Mouse (Mus musculus) mesoderm, embryonic 11.5 days (tissue): ENCODE measurements around the gene Cyp3a11.
"Not testable (repeated sequence)": the region's sequence is repeated elsewhere in the genome, so short reads cannot be mapped to it uniquely, and the experiment has no call there.

Experiments used
- DNase-seq: peaks from one replicate; pipeline ENCODE4 v3.0.0-alpha.2; 2012; ENCODE audit warnings: low read depth, low spot score

The Cyp3a11 gene

GRCm38 (mm10) chr5:145879688-145880087 lies at the start of gene Cyp3a11:
Gene Cyp3a11 (minus strand): TSS chr5:145879964.
- no peak for DNase-seq

GRCm38 (mm10) chr5:145912912-145913311 lies 33.1 kb upstream of the Cyp3a11 start:
- no peak for DNase-seq

GRCm38 (mm10) chr5:145911781-145912180 lies 32.0 kb upstream of the Cyp3a11 start:
- no peak for DNase-seq

GRCm38 (mm10) chr5:145906937-145907336 lies 27.2 kb upstream of the Cyp3a11 start:
- DNase-seq: not testable (repeated sequence)

GRCm38 (mm10) chr5:145904535-145904934 lies 24.8 kb upstream of the Cyp3a11 start:
- DNase-seq: no peak

GRCm38 (mm10) chr5:145903349-145903748 lies 23.6 kb upstream of the Cyp3a11 start:
- DNase-seq: no peak

- no peak for DNase-seq
Observed at GRCm38 (mm10) chr5:145900436-145900990, 20.7 kb upstream of the Cyp3a11 start.

GRCm38 (mm10) chr5:145897271-145897670 lies 17.5 kb upstream of the Cyp3a11 start:
- DNase-seq: no peak

GRCm38 (mm10) chr5:145881207-145881606 lies 1.4 kb upstream of the Cyp3a11 start:
- no peak for DNase-seq

- not testable (repeated sequence) for DNase-seq
Observed at GRCm38 (mm10) chr5:145867433-145867832, 12.3 kb downstream of the Cyp3a11 start.

GRCm38 (mm10) chr5:145805796-145806195 lies 74.0 kb downstream of the Cyp3a11 start, which contains the start of gene Cyp3a44:
Gene Cyp3a44 (minus strand): TSS chr5:145805874.
- not testable (repeated sequence) for DNase-seq
